Mouse (Mus musculus) intestine, postnatal 0 days (tissue): ENCODE data around the gene Wnt4. TPM values are rescaled to one million over a fixed set of nuclear protein-coding genes. Genes with fewer than 3 reads are reported as not detected.

Experiments
- ATAC-seq: fragments of 200-750 bp; cut with Nextera tagmentation; 2 replicates; pipeline ENCODE4 v1.8.0; 2017; ENCODE audit warnings: mild to moderate bottlenecking, moderate TSS enrichment, moderate library complexity
- H3K27ac ChIP-seq: fragments of 300-500 bp; sonication (generic); 2 replicates; pipeline ENCODE4 v1.5.1; 2014; ENCODE audit warnings: mild to moderate bottlenecking, low read depth, low read length, moderate library complexity
- H3K27me3 ChIP-seq: fragments of 300-500 bp; sonication (generic); replicated peaks from 2 replicates; pipeline ENCODE4 v1.6.1; 2014; ENCODE audit warnings: low read length, mixed read lengths; ENCODE audit not compliant: control insufficient read depth, insufficient read depth
- H3K36me3 ChIP-seq: fragments of 300-500 bp; sonication (generic); 2 replicates; pipeline ENCODE4 v1.6.1; 2014; ENCODE audit warnings: mild to moderate bottlenecking, moderate library complexity; ENCODE audit not compliant: control insufficient read depth, insufficient read depth
- H3K4me1 ChIP-seq: fragments of 300-500 bp; sonication (generic); replicated peaks from 2 replicates; pipeline ENCODE4 v1.6.1; 2014; ENCODE audit warnings: antibody characterized with exemption, low read length, mixed read lengths; ENCODE audit not compliant: control insufficient read depth, insufficient read depth
- H3K4me2 ChIP-seq: fragments of 300-500 bp; sonication (generic); replicated peaks from 2 replicates; pipeline ENCODE4 v1.6.1; 2014; ENCODE audit warnings: low read depth, mild to moderate bottlenecking, moderate library complexity
- H3K4me3 ChIP-seq: fragments of 300-500 bp; sonication (generic); 2 replicates; pipeline ENCODE4 v1.5.1; 2014; ENCODE audit warnings: low read depth, low read length
- H3K9ac ChIP-seq: fragments of 300-500 bp; sonication (generic); 2 replicates; pipeline ENCODE4 v1.6.1; 2014; ENCODE audit warnings: mild to moderate bottlenecking, low read depth, low read length
- H3K9me3 ChIP-seq: fragments of 300-500 bp; sonication (generic); 2 replicates; pipeline ENCODE4 v1.6.1; 2016; ENCODE audit warnings: mixed run types; ENCODE audit not compliant: control insufficient read depth
- CTCF ChIP-seq: sonication (generic); IDR thresholded peaks from 2 replicates; pipeline ENCODE4 v1.5.1; 2016; ENCODE audit warnings: low read depth, mild to moderate bottlenecking, control low read depth, antibody characterized with exemption, moderate library complexity
- WGBS: fragments of 180-500 bp; shearing (Covaris S2); extraction: QIAGEN DNeasy Blood & Tissue Kit; methylation state at CpG from one replicate; pipeline ENCODE4 v1.1.7; 2014; 5-methylcytosine and 5-hydroxymethylcytosine counted together
- polyA plus RNA-seq: library from polyadenylated mRNA; unstranded; fragments of >200 nt; fragmentation: Nextera tagmentation; extraction: Ambion mirVana; gene quantifications from 2 replicates; pipeline ENCODE4 v1.2.1, GENCODE M21; 2015

Gene Wnt4
- polyA plus RNA-seq, 1 experiment from 2014 or later, result 2.1 TPM

DNA sequence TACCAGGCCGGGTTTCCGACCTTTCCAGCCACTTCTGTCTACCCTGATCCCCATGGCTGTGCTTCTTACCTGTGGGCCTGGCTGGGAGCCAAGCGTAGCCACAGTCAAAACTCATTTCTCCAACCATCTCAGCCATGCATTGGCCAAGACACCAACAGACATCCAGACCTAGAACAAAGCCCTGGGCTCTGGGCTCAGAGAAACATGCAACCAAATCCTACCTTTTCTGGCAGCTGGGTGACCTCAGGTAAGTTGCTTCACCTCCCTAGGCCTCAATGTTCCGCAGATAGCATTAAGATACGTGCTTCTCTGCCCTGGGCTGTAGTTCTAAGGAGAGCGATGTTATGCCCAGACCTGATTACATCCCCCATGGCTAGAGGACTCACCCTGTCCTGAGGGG, 15.5 kb upstream of the Wnt4 start:
- no peak for TF ChIP-seq CTCF
- WGBS, result 80% methylated on average over 6 of the region's 6 CpGs
- H3K27me3 ChIP-seq, result no peaks in the 10 kb centered on the region
- no peak overlapping the region for H3K4me2 ChIP-seq
- H3K4me3 ChIP-seq, result no peak overlapping the region
- no peaks in the 10 kb centered on the region for H3K4me1 ChIP-seq
- no peaks in the 10 kb centered on the region for H3K9me3 ChIP-seq
- H3K27ac ChIP-seq, result no peak overlapping the region
- H3K36me3 ChIP-seq, result no peaks in the 10 kb centered on the region
- H3K9ac ChIP-seq, result no peak overlapping the region
- no peak for ATAC-seq

DNA sequence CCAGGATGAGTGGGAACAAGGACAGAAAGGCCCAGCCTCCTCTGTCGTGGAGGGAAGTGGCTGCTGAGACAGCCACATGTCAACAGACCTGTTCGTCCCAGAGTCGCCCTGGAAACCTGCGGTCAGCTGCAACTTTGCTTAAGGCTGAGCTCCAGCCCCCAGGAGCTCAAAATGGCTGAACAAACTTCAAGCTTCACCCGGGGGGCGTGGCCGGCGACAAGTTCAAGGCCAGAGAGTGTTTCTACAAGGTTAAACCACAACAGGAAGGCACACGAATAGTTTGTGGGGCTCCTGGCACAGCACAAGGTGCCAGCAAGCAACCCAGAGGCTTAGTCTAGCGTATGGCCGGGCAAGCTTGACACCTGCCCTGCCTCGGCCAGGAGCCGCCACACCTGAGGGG, 13.2 kb upstream of the Wnt4 start:
- Histone ChIP-seq H3K4me1 (no peaks in the 10 kb centered on the region), H3K9ac (no peak overlapping the region), H3K27me3 (no peaks in the 10 kb centered on the region), H3K9me3 (no peaks in the 10 kb centered on the region), H3K4me3 (no peak overlapping the region), H3K27ac (no peak overlapping the region), H3K4me2 (no peak overlapping the region), H3K36me3 (no peaks in the 10 kb centered on the region)
- TF ChIP-seq CTCF, result no peak
- WGBS, result 76% methylated on average over 13 of the region's 13 CpGs
- no peak for ATAC-seq

- Histone ChIP-seq H3K4me1 (no peaks in the 10 kb centered on the region), H3K27ac (no peak overlapping the region), H3K36me3 (no peaks in the 10 kb centered on the region), H3K9me3 (no peaks in the 10 kb centered on the region), H3K4me2 (no peak overlapping the region), H3K4me3 (no peak overlapping the region), H3K27me3 (no peaks in the 10 kb centered on the region), H3K9ac (no peak overlapping the region)
- no peak for ATAC-seq
- TF ChIP-seq CTCF, result no peak
- 85% methylated on average over 5 of the region's 5 CpGs for WGBS
Measured at GRCm38 (mm10) chr4:137265116-137265515, 12.2 kb upstream of the Wnt4 start.

DNA sequence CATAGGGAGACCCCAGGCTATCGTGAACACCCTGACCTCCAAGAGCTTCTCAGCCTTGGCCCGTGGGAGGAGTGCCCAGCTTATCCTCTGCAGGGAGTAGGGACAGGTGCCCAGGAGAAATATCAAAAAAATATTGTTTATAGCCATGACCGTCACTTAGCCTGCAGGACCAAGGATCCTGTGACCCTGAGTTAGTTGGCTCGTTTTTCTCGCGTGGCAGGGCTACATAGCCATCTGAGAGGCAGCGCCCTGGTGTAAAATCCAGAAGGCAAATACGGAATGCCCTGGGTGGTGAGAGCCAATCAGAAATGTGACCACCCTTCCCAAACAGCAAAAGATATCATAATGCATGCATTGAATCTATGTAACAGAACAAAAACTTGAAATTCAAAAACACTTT, 8.7 kb upstream of the Wnt4 start:
- no peak for TF ChIP-seq CTCF
- Histone ChIP-seq H3K36me3 (no peaks in the 10 kb centered on the region), H3K4me3 (no peak overlapping the region), H3K4me2 (no peak overlapping the region), H3K4me1 (no peaks in the 10 kb centered on the region), H3K27ac (no peak overlapping the region), H3K9me3 (no peaks in the 10 kb centered on the region), H3K9ac (no peak overlapping the region), H3K27me3 (no peaks in the 10 kb centered on the region)
- no peak for ATAC-seq
- 65% methylated on average over 8 of the region's 8 CpGs for WGBS

- Histone ChIP-seq H3K9ac (no peak overlapping the region), H3K4me3 (no peak overlapping the region), H3K9me3 (no peaks in the 10 kb centered on the region), H3K4me1 (no peaks in the 10 kb centered on the region), H3K4me2 (no peak overlapping the region), H3K27me3 (peaks cover 10% of the 10 kb centered on the region; the same call in 1 of the 2 replicates), H3K36me3 (no peaks in the 10 kb centered on the region), H3K27ac (no peak overlapping the region)
- WGBS, result 88% methylated on average over 8 of the region's 8 CpGs
- ATAC-seq, result no peak
- no peak for TF ChIP-seq CTCF
Measured at GRCm38 (mm10) chr4:137271856-137272255, 5.4 kb upstream of the Wnt4 start.

DNA sequence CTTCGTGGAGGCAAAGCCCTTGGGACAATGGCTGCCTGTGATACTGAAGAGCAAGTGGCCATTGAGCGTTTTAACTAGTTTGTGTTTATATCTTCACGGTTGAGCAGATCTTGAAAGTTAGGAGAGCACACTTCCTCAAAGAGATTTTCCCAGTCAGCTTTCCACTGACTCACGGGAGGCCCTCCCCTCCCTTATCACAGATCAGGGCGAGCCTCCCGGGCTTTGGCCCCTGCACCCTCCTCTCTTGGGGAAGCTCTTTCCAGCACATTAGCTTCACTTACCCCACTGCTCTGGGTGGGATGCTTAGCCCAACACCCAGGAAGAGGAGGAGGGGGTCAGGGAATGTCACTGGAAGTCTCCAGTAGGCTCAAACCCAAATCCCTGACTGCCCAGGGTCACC, 3.0 kb upstream of the Wnt4 start:
- no peaks in the 10 kb centered on the region for H3K36me3 ChIP-seq
- H3K9ac ChIP-seq, result no peak overlapping the region
- 11% methylated on average over 6 of the region's 6 CpGs for WGBS
- no peak overlapping the region; the same call in 1 of the 2 replicates for H3K27ac ChIP-seq
- H3K4me1 ChIP-seq, result 0 out of 2 replicates have a peak, but pooled peaks cover 3% of the 10 kb centered on the region
- H3K4me3 ChIP-seq, result no peak overlapping the region
- H3K9me3 ChIP-seq, result no peaks in the 10 kb centered on the region
- TF ChIP-seq CTCF, result no peak
- peaks cover 33% of the 10 kb centered on the region for H3K27me3 ChIP-seq
- no peak for ATAC-seq
- no peak overlapping the region for H3K4me2 ChIP-seq
